Mouse (Mus musculus) stomach, embryonic 14.5 days (tissue): Measurements from ENCODE around the gene Mbd3. TPM values are rescaled to one million over a fixed set of nuclear protein-coding genes. Genes with fewer than 3 reads are reported as not detected.
A peak's percentile ranks its signal among the peaks of the same experiment; 100 is the strongest.

ENCODE experiments used
- ATAC-seq: fragments of 200-750 bp; cut with Nextera tagmentation; 2 replicates; pipeline ENCODE4 v1.8.0; 2017; ENCODE audit warnings: low read depth, moderate TSS enrichment; ENCODE audit not compliant: insufficient number of reproducible peaks, insufficient read depth, low FRiP score
- H3K27ac ChIP-seq: fragments of 300-500 bp; sonication (generic); 2 replicates; pipeline ENCODE4 v1.5.1; 2014; ENCODE audit warnings: mild to moderate bottlenecking, low read length, moderate library complexity, mixed read lengths
- H3K27me3 ChIP-seq: fragments of 300-500 bp; sonication (generic); 2 replicates; pipeline ENCODE4 v1.6.1; 2014; ENCODE audit warnings: low read length, control low read depth, mixed read lengths; ENCODE audit not compliant: control insufficient read depth, insufficient read depth
- H3K36me3 ChIP-seq: fragments of 300-500 bp; sonication (generic); 2 replicates; pipeline ENCODE4 v1.6.1; 2014; ENCODE audit warnings: mild to moderate bottlenecking, control low read depth, low read length, moderate library complexity, mixed read lengths; ENCODE audit not compliant: control insufficient read depth, insufficient read depth
- H3K4me1 ChIP-seq: fragments of 300-500 bp; sonication (generic); 2 replicates; pipeline ENCODE4 v1.6.1; 2014; ENCODE audit warnings: low read length, control low read depth, mixed read lengths; ENCODE audit not compliant: control insufficient read depth, insufficient read depth
- H3K4me2 ChIP-seq: fragments of 300-500 bp; sonication (generic); replicated peaks from 2 replicates; pipeline ENCODE4 v1.6.1; 2014; ENCODE audit warnings: low read depth, low read length, control low read depth
- H3K4me3 ChIP-seq: fragments of 300-500 bp; sonication (generic); 2 replicates; pipeline ENCODE4 v1.5.1; 2014; ENCODE audit warnings: low read depth, low read length, control low read depth
- H3K9ac ChIP-seq: fragments of 300-500 bp; sonication (generic); replicated peaks from 2 replicates; pipeline ENCODE4 v1.6.1; 2014; ENCODE audit warnings: low read depth, mild to moderate bottlenecking, control low read depth, low read length, moderate library complexity, mixed read lengths
- H3K9me3 ChIP-seq: fragments of 300-500 bp; sonication (generic); 2 replicates; pipeline ENCODE4 v1.6.1; 2016; ENCODE audit warnings: low read depth, low read length, control low read depth; ENCODE audit not compliant: control insufficient read depth
- WGBS: fragments of 180-500 bp; shearing (Covaris S2); extraction: QIAGEN DNeasy Blood & Tissue Kit; methylation state at CpG from one replicate; pipeline ENCODE4 v1.1.7; 2014; 5-methylcytosine and 5-hydroxymethylcytosine counted together
- polyA plus RNA-seq: library from polyadenylated mRNA; unstranded; fragments of >200 nt; fragmentation: Nextera tagmentation; extraction: Ambion mirVana; gene quantifications from 2 replicates; pipeline ENCODE4 v1.2.1, GENCODE M21; 2014

Mbd3 gene
- polyA plus RNA-seq, 1 experiment from 2014 or later, result 200 TPM

DNA sequence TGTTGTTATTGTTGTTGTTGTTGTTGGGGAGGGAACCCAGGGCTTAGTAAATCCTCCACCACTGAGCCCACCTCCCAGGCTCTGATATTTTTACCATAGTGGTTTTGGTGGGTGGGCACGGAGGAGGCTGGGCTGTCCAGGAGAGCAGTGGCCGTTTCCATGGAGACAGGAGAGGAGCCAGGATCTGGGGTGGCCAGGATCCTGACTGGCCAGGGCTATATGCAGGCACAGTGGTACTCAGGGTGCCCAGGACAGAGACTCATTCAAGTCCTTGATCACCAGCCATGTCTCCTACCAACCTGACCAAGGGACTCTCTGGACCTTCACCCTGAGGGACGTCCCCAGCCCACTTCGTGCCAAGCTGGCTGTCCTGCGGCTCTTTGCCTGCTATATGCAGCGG lies 35.6 kb downstream of the Mbd3 start:
- no peak for ATAC-seq
- WGBS, result 32% methylated on average over 6 of the region's 6 CpGs

DNA sequence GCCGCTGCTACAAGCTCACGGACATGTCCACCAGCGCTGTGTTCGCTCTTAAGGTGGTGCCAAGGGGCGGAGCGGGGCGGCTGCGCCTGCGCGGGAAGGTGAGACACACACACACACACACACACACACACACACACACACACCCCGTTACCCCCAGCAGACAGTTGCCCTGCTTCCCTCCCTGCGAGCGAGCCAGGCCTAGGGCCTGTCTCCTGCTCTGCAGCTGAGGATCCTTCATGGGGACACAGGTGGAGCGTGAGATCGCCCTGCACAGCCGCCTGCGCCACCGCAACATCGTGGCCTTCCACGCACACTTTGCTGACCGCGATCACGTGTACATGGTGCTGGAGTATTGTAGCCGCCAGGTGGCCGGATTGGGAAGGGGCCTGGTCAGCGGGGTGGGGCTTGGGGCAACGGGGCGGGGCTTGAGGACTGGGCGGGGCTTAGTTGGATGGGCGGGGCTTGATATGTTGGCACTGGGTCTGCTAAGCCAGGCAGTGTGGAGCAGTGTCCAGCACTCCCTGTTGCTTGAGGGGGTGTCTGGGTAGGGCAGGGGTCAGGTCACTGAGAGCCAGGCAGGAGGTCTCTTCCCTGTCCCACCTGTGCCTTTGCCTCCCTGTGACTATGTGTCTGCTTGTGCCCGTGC lies 41.2 kb downstream of the Mbd3 start:
- H3K27me3 ChIP-seq, result peaks cover 40% of the 10 kb centered on the region
- no peaks in the 10 kb centered on the region for H3K36me3 ChIP-seq
- no peak overlapping the region for H3K9ac ChIP-seq
- peak; percentile 26 for ATAC-seq
- H3K4me2 ChIP-seq, result peak overlapping the region; percentile 35
- H3K4me1 ChIP-seq, result peaks cover 9% of the 10 kb centered on the region; the same call in 1 of the 2 replicates
- WGBS, result 6% methylated on average over 31 of the region's 31 CpGs
- H3K9me3 ChIP-seq, result no peaks in the 10 kb centered on the region
- 0 out of 2 replicates have a peak overlapping the region, but pooled peaks have one; percentile 12 for H3K4me3 ChIP-seq
- no peak overlapping the region for H3K27ac ChIP-seq

More for the DNA sequence above, 35.6 kb downstream of the Mbd3 start:
- Histone ChIP-seq H3K4me3 (no peak overlapping the region), H3K27me3 (0 out of 2 replicates have a peak, but pooled peaks cover under 1% of the 10 kb centered on the region), H3K27ac (no peak overlapping the region), H3K4me1 (no peaks in the 10 kb centered on the region), H3K9ac (no peak overlapping the region), H3K9me3 (no peaks in the 10 kb centered on the region), H3K4me2 (no peak overlapping the region), H3K36me3 (no peaks in the 10 kb centered on the region)

DNA sequence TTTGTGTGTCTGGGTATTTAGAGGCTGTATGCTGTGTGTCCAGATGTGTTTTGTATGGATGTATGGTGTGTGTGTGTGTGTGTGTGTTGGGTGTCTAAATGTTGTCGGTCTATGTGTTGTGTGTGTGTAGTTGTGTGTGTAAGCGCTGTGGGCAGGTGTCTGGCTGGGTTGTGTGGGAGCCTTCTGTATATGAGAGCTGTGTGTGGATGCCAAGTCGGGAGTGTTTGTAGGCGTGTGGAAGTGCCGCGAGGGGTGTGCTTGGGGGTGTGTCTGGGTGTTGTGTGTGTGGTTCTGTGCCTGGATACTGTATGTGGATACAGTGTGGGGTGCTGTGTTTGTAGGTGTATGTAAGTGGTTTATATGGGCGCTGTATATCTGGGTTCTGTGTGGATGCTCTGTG lies 42.0 kb downstream of the Mbd3 start:
- 0 out of 2 replicates have a peak, but pooled peaks have one; percentile 3 for ATAC-seq
- Histone ChIP-seq H3K4me1 (peaks cover 9% of the 10 kb centered on the region; the same call in 1 of the 2 replicates), H3K27ac (no peak overlapping the region), H3K36me3 (no peaks in the 10 kb centered on the region), H3K4me2 (peak overlapping the region; percentile 35), H3K9ac (no peak overlapping the region), H3K9me3 (no peaks in the 10 kb centered on the region), H3K4me3 (peak overlapping the region; percentile 12; the same call in 1 of the 2 replicates), H3K27me3 (peaks cover 47% of the 10 kb centered on the region)
- 30% methylated on average over 7 of the region's 7 CpGs for WGBS

DNA sequence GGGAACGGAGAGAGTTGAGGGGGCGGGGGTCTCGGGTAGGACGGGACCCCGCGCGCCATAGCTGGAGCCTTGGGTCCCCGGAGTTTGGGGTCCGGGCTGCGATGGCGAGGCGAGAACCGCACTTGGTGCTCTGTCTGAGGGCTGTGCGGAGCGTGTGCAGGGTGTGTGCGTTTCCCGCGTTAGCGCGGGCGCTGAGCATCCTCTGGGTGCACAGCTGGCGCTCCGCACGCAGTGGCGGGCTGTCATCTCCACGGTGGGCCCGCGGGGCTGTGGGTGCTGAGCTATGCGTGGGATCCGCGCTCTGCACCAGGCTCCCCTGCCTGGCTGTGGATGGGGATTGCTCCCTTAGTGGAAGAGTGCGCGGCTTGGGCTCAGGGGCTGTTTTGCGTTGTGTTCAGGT lies 42.6 kb downstream of the Mbd3 start:
- Histone ChIP-seq H3K9me3 (no peaks in the 10 kb centered on the region), H3K4me1 (peaks cover 9% of the 10 kb centered on the region; the same call in 1 of the 2 replicates), H3K9ac (no peak overlapping the region), H3K27ac (no peak overlapping the region), H3K27me3 (peaks cover 48% of the 10 kb centered on the region), H3K36me3 (no peaks in the 10 kb centered on the region), H3K4me2 (peak overlapping the region; percentile 47), H3K4me3 (peak overlapping the region; percentile 31)
- 3% methylated on average over 34 of the region's 34 CpGs for WGBS
- ATAC-seq, result no peak

DNA sequence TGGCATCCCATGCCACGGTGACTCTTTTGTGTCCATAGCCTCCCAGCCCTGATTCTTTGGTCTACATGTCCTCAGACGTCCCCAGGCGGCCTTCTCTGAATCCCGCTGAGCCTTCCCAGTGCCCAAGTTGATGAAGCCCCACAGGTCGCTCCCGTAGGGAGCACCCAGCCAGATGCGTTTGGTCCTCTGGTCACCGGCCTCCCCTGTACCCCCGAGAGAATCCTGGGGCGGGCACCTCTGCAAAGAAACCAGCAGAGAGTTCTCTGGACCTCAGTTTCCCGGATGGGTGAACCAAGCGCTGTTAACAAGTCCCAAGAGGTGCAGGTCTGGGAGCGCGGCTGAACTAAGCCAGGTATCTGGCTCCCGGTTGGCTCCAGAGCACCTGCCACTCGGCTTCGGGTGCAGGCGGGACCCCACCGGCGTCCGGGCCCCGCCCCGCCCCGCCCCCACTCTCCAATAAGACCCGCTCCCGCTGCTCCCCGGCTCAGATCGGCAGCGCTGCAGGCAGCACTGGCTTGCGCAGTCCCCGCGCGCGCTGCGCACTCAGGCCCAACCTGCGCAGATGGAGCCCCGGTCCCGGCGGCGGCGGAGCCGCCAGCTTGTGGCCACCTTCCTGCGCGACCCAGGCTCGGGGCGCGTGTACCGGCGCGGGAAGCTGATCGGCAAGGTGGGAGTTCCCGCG lies 43.2 kb downstream of the Mbd3 start, which contains the start of gene Plk5:
Gene Plk5, plus strand, starts transcription at position 459 of the 682 bp plus-strand sequence.
- no peak within 1 kb of the TSS for H3K27ac ChIP-seq
- WGBS, result 1% methylated on average over 51 of the region's 53 CpGs
- H3K9me3 ChIP-seq, result no peaks in the 10 kb centered on the region
- H3K4me2 ChIP-seq, result peak within 1 kb of the TSS; percentile 47
- H3K36me3 ChIP-seq, result no peaks in the 10 kb centered on the region
- H3K9ac ChIP-seq, result no peak within 1 kb of the TSS
- H3K4me1 ChIP-seq, result peaks cover 9% of the 10 kb centered on the region; the same call in 1 of the 2 replicates
- peaks cover 48% of the 10 kb centered on the region for H3K27me3 ChIP-seq
- ATAC-seq, result no peak
- peak within 1 kb of the TSS; percentile 31 for H3K4me3 ChIP-seq

DNA sequence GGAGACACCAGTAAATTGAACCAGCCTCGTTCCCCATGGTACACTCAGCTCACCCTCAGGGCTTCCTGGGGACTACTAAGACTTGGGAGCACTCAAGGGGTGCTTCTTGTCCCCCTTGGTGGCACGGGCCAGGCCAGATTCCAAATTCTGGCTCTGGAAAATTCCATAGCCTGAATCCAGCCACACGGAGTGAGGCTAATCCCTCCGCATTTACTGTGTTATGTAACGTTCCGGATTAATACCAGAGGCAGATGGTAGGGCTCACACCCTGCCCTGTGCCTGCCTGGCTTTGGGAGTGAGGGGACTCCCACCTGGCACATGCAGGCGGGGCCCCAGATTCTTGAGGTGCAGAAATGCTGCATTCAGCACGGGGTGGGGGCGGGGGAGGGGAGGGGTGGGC lies 43.9 kb downstream of the Mbd3 start:
- Histone ChIP-seq H3K27me3 (peaks cover 48% of the 10 kb centered on the region), H3K4me1 (peaks cover 9% of the 10 kb centered on the region; the same call in 1 of the 2 replicates), H3K4me2 (no peak overlapping the region), H3K9ac (no peak overlapping the region), H3K4me3 (no peak overlapping the region), H3K27ac (no peak overlapping the region), H3K36me3 (no peaks in the 10 kb centered on the region), H3K9me3 (no peaks in the 10 kb centered on the region)
- ATAC-seq, result no peak
- WGBS, result 12% methylated on average over 9 of the region's 9 CpGs

DNA sequence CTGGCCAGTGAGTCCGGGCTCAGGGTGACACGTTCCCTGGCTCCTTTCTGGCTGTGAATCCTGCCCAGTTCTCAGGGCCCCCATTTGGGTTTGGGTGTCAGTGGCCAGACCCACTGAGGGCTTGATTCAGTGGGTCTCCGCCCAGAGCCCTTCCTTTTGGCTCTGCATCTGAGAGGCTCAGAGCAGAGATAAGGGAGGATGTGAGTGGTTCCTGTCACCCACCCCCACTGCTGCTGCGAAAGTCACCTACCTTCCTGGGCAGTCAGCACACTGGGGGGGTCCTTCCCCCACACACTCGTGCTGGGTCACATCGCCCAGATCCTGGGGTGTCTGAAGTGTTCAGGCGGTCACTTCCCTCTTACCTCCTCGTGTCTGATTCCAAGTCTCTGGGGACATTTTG lies 46.6 kb downstream of the Mbd3 start:
- peaks cover 28% of the 10 kb centered on the region; the same call in 1 of the 2 replicates for H3K4me1 ChIP-seq
- H3K9ac ChIP-seq, result no peak overlapping the region
- ATAC-seq, result no peak
- H3K4me2 ChIP-seq, result no peak overlapping the region
- no peak overlapping the region for H3K4me3 ChIP-seq
- 61% methylated on average over 8 of the region's 8 CpGs for WGBS
- H3K27me3 ChIP-seq, result peaks cover 54% of the 10 kb centered on the region
- no peak overlapping the region for H3K27ac ChIP-seq
- no peaks in the 10 kb centered on the region for H3K9me3 ChIP-seq
- no peaks in the 10 kb centered on the region for H3K36me3 ChIP-seq

DNA sequence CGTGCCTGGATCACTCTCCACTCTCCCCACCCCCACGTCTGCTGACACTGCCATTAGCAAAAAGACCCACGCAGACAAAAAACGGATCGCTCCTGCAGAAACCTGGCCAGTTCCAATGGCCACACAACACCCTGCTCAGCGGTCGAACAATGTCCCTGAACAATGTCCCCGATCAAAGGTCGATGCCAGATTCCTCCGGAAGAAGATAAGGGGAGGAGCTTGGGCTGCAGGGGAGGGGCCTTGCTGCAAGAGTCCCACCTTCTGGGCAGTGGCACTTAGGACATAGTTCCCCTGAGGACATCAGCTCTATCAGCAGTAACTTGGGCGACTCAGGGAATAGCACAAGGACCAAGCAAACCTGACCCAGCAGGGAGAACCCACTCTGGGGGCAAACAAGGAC lies 47.5 kb downstream of the Mbd3 start:
- WGBS, result 28% methylated on average over 11 of the region's 11 CpGs
- no peak overlapping the region for H3K27ac ChIP-seq
- peaks cover 29% of the 10 kb centered on the region; the same call in 1 of the 2 replicates for H3K4me1 ChIP-seq
- ATAC-seq, result no peak
- no peak overlapping the region for H3K9ac ChIP-seq
- H3K9me3 ChIP-seq, result no peaks in the 10 kb centered on the region
- peaks cover 52% of the 10 kb centered on the region for H3K27me3 ChIP-seq
- no peak overlapping the region for H3K4me3 ChIP-seq
- H3K36me3 ChIP-seq, result no peaks in the 10 kb centered on the region
- no peak overlapping the region for H3K4me2 ChIP-seq
